Mouse (Mus musculus) lung, postnatal 4 days (tissue): ENCODE data around the gene Zbtb4.
A peak's percentile ranks its signal among the peaks of the same experiment; 100 is the strongest.

Source experiments
- DNase-seq, 2 experiments: peaks; one replicate each; pipeline ENCODE4 v3.0.0; 2021

Gene Zbtb4

GRCm38 (mm10) chr11:69766126-69766609 lies 456 bp downstream of the Zbtb4 start:
- DNase-seq = peak; percentile 85 to 88

- peak in 1 of 2 experiments; percentile 44 for DNase-seq
Observed at GRCm38 (mm10) chr11:69766872-69767624, 1.3 kb downstream of the Zbtb4 start.

GRCm38 (mm10) chr11:69767625-69767909 lies 1.9 kb downstream of the Zbtb4 start:
- peak in 1 of 2 experiments; percentile 47 for DNase-seq

- DNase-seq = no peak
Observed at GRCm38 (mm10) chr11:69774961-69775360, 9.2 kb downstream of the Zbtb4 start.

GRCm38 (mm10) chr11:69775716-69776115 lies 10.0 kb downstream of the Zbtb4 start:
- DNase-seq = no peak

GRCm38 (mm10) chr11:69776488-69776887 lies 10.8 kb downstream of the Zbtb4 start:
- DNase-seq = no peak

GRCm38 (mm10) chr11:69777504-69778257 lies 12.0 kb downstream of the Zbtb4 start:
- DNase-seq = no peak

GRCm38 (mm10) chr11:69778258-69778982 lies 12.7 kb downstream of the Zbtb4 start:
- no peak for DNase-seq

- no peak for DNase-seq
Observed at GRCm38 (mm10) chr11:69778985-69779384, 13.3 kb downstream of the Zbtb4 start.

GRCm38 (mm10) chr11:69781828-69782227 lies 16.1 kb downstream of the Zbtb4 start:
- no peak for DNase-seq

GRCm38 (mm10) chr11:69784793-69785272 lies 19.1 kb downstream of the Zbtb4 start:
- DNase-seq = peak; percentile 65 to 71

GRCm38 (mm10) chr11:69787306-69787705 lies 21.6 kb downstream of the Zbtb4 start:
- no peak for DNase-seq

GRCm38 (mm10) chr11:69789431-69789830 lies 23.7 kb downstream of the Zbtb4 start:
- DNase-seq = no peak

- DNase-seq = peak in 1 of 2 experiments; percentile 1
Observed at GRCm38 (mm10) chr11:69791420-69791819, 25.7 kb downstream of the Zbtb4 start.

- DNase-seq = no peak
Observed at GRCm38 (mm10) chr11:69793429-69793828, 27.7 kb downstream of the Zbtb4 start.

- peak; percentile 95 to 97 for DNase-seq
Observed at GRCm38 (mm10) chr11:69795168-69795982, 29.7 kb downstream of the Zbtb4 start, which contains the start of gene Chrnb1. Gene Chrnb1 (minus strand): TSS chr11:69795943.

- DNase-seq = no peak
Observed at GRCm38 (mm10) chr11:69795983-69796435, 30.3 kb downstream of the Zbtb4 start.

- no peak for DNase-seq
Observed at GRCm38 (mm10) chr11:69797924-69798323, 32.2 kb downstream of the Zbtb4 start.

- no peak for DNase-seq
Observed at GRCm38 (mm10) chr11:69799394-69800137, 33.9 kb downstream of the Zbtb4 start.

GRCm38 (mm10) chr11:69800138-69800391 lies 34.4 kb downstream of the Zbtb4 start:
- DNase-seq = peak in 1 of 2 experiments; percentile 56

- peak; percentile 73 to 76 for DNase-seq
Observed at GRCm38 (mm10) chr11:69800392-69801197, 34.9 kb downstream of the Zbtb4 start.
